Mouse (Mus musculus) thymus, adult 2 months (tissue): ENCODE results near the gene Ankfy1.

Experiments used
- CTCF ChIP-seq: fragments of 200-500 bp; IDR thresholded peaks from 2 replicates; pipeline ENCODE4 v1.5.1; 2012; ENCODE audit warnings: mild to moderate bottlenecking, control low read depth, low read length, moderate library complexity, borderline replicate concordance; ENCODE audit not compliant: control insufficient read depth, poor library complexity, insufficient read depth; ENCODE audit errors: extremely low read depth
- POLR2A ChIP-seq: fragments of 200-500 bp; IDR thresholded peaks from 2 replicates; pipeline ENCODE4 v1.6.1; 2012; ENCODE audit warnings: mild to moderate bottlenecking, low read length, control low read depth, moderate library complexity; ENCODE audit not compliant: control insufficient read depth, poor library complexity, insufficient read depth; ENCODE audit errors: extremely low read depth

DNA sequence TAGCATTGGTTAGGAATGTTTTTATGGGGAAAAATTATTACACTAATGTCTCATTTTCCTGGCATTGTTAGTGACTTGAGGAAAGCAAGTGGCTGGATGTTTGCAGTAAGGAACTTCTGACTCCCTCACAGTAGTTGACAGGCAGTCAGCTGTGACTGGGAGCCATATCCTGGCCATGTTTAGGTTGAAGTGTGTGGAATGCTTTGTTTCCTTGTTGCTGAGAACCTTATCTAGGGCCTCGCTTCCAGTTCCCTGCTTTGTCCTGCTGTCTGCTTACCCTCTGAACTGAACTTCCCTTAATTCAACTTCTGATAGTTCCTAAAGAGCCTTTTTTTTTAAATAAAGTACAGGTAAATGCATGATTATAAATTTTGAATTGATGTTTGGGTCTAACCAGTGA, 46.5 kb downstream of the Ankfy1 start:
- TF ChIP-seq CTCF, result no peak
- no peak for TF ChIP-seq POLR2A
